Mouse (Mus musculus) 3T3-L1 (cell line): ENCODE data around the gene Gnaz.
A peak's percentile ranks its signal among the peaks of the same experiment; 100 is the strongest.

Experiments
- DNase-seq: peaks from one replicate; pipeline ENCODE4 v3.0.0-alpha.2; 2015; ENCODE audit warnings: low read depth, low spot score

The Gnaz gene

GRCm38 (mm10) chr10:75062621-75063020 is 95.6 kb downstream of the Gnaz start:
- peak; percentile 29 for DNase-seq

- peak; percentile 59 for DNase-seq
Observed at GRCm38 (mm10) chr10:75063301-75063965, 96.5 kb downstream of the Gnaz start.

GRCm38 (mm10) chr10:75065691-75066090 is 98.7 kb downstream of the Gnaz start:
- no peak for DNase-seq
